Mouse (Mus musculus) small intestine, adult 2 months (tissue): ENCODE results near the gene Arhgap42.

Experiments
- CTCF ChIP-seq: fragments of 200-500 bp; IDR thresholded peaks from 2 replicates; pipeline ENCODE4 v1.5.1; 2012; ENCODE audit warnings: low read depth, mild to moderate bottlenecking, control low read depth, inconsistent platforms, low read length, moderate library complexity, mixed read lengths; ENCODE audit not compliant: insufficient replicate concordance, insufficient read length; ENCODE audit errors: extremely low read depth
- POLR2A ChIP-seq: fragments of 200-500 bp; IDR thresholded peaks from 2 replicates; pipeline ENCODE4 v1.6.1; 2012; ENCODE audit warnings: low read depth, mild to moderate bottlenecking, control low read depth, inconsistent platforms, low read length, moderate library complexity

DNA sequence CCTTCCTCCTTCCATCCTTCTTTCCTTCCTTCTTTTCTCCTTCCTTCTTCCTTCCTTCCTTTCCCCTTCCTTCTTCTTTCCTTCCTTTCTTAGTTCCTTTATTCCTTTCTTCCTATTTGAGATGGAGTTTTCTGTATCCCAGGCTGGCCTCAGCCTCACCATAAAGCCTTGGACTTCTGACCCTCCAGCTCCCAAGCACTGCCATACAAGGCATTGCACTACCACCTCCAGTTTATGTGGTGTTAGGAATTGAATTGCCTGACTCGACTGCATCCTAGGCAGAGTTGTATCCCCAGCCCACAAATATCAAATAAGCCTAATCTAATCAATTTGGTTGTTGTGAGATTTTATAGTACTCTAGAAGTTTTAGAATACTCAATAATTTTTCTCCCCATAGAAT lies 14.1 kb downstream of the Arhgap42 start:
- TF ChIP-seq CTCF (no peak), POLR2A (no peak)
